Mouse (Mus musculus): ENCODE data around the gene Vmn2r105.

Vmn2r105 gene

GRCm38 (mm10) chr17:20234952-20235351, at the start of gene Vmn2r105:
Gene Vmn2r105 (minus strand): TSS chr17:20235052.
- no peak for DNase-seq (ENCODE audit: low spot score in 2 of 2)

- no peak for DNase-seq (ENCODE audit: low spot score in 2 of 2)
These were observed 20.7 kb upstream of the Vmn2r105 start for GRCm38 (mm10) chr17:20255522-20255921.

- no peak for DNase-seq (ENCODE audit: low spot score in 2 of 2)
These were observed 51.9 kb downstream of the Vmn2r105 start, which contains the start of gene Fpr-rs6 for GRCm38 (mm10) chr17:20182997-20183396. Gene Fpr-rs6 (minus strand): TSS chr17:20183097.

Measured in frontal cortex, postnatal 36 days (tissue).